Mouse (Mus musculus) 3134 (cell line): ENCODE data around the gene Cldn22.
"Not testable (repeated sequence)": the region's sequence is repeated elsewhere in the genome, so short reads cannot be mapped to it uniquely, and the experiment has no call there.

ENCODE experiments used
- DNase-seq: peaks from one replicate; pipeline ENCODE4 v3.0.0-alpha.2; 2011; ENCODE audit warnings: low spot score; ENCODE audit not compliant: insufficient read length; ENCODE audit errors: extremely low read depth

Gene Cldn22

DNA sequence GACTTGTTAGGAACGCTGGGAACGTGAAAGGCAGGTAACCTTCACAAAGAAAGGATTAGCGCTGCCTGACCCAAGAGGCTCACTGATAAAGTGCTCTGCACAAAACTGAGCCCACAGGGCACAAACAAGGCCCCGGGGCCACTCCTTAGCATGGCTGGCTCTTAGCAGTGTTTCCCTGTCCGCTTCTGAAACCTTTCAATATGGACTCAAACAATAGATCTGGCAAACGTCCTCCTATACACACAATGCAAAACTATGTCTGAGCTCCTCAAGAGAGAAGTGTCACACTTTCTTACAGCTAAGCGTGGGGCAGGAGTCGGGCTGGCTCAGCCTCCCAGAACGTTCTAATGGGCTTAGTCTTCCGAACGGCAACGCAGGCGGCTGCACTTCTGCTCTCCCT lies at the start of gene Cldn22:
TSS of gene Cldn22 (plus strand) at position 301 of the 400 bp plus-strand sequence.
- DNase-seq: no peak

DNA sequence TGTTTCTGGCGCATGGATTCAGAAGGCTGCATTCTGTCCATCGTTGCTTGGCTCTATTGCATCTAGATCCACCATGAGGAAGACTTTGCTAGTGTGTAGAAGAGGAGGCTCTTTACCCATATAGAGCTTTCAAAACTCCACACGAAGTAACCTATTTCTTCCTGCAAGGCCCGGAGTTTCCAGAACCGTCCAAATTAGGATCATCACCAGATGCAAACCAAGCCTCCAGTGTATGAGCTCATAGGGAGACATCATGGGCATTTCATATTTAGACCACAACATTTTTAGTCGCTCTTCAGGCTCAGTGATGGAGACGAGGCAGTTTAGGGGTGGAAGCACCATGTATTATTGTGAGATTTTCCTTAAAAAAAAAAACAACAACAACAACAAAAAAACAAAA lies 46.9 kb upstream of the Cldn22 start:
- no peak for DNase-seq

DNA sequence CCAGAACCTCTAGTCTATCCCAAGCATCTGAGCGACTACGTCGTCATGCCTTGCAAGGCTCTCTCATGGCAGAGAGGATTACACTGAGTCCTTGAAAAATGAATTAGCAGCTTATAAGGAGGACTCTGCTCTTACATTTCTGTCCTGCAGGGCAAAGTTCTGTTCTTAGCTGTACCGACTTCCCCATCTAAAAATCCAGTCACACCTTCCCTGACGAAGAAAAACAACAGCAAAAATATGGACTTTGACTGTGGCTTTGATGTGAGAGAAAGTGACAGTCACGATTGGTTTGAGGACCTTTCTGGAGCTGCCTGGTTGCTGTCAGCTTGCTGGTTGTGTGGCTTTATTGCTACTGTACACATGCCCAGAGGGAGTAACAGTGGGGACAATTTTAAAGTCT lies 44.7 kb upstream of the Cldn22 start:
- no peak for DNase-seq

DNA sequence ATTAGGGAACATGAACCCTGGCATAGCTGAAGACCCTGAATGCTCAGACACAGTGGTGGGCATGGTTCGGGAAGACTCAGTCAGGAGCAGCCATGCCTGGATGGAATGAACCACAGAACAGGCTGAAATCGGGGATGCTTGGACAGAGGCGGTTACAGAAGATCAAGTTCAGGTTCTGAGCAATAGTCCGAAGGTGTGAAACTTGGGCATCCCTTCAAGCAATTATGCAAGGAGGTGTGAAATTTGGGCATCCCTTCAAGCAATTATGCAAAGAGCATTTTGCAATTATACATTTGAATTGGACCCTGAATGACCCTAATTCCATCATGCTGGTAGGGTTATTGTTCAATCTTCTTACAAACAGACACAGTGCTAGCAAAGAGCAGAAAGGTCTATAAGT lies 42.4 kb upstream of the Cldn22 start:
- no peak for DNase-seq

DNA sequence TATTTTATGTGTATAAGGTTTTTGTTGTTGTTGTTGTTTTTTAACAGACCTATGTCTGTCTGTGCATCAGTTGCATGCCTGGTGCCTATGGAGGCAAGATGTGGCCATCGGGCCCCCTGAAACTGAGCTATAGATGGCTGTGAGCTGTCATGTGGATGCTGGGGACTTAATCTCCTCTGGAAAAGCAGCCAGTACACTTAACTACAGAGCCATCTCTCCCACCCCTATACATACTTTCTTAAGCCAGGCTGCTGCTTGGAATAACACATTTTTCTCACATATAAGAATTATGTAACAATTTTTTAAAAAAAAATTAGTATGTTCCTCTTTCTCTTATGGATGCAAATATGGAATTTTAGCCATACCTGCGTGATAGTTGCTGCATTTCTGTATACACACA lies 40.7 kb upstream of the Cldn22 start:
- no peak for DNase-seq

DNA sequence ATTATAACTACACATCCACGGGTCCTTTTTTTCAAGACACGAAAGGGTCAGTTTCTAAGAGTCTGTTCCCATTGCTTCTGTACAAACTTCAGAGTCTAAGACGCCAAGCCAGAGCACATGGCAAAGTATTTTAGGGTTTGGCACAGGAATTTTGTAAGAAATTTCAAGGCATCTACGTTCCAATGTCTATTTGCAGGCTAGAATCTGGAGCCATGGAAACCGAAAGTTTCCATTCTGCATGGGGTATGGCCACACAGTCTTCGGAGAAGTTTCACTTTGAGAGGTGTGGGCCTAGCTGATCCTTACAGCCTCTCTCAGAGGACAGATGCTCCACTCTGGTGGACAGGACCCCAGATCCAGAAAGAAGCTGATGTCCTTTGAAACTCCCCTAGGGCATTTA lies 40.3 kb upstream of the Cldn22 start:
- no peak for DNase-seq

DNA sequence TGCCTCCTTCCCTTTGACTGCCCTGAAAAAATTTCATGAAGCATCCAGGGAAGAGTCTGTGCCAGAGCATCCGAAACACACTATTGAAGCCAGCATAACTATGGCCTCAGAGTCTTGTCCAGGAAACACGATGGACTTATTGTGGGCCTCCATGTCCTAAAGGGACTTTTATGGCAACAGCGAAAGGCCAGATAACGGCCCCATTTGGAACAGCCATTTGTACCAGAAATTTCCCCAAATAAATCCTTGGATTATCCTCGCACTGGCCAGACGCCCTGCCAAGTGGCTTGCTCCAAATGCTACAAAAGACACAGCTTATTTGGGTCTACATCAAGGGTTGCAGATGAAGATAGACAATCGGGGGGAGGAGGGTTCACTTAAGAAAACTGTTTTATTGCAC lies 39.8 kb upstream of the Cldn22 start:
- DNase-seq: no peak

DNA sequence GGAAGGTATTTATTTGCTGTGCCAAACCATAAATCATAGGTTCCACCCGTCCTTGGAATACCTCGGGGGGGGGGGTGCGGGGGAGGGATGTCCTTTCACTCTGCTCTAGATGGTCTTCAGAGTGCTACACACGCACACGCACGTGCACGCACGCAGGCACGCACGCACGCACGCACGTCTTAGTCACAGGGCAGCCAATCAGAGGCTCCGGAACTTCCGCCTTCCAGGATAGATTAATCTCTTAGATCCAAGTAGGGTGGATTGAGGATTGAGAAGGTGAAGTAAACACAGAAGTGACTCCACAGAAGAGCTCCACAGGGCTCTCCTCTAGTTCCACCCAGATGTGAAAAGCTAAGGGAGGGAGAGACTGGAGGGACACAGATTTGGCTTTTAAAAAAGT lies 38.0 kb upstream of the Cldn22 start:
- DNase-seq: no peak

DNA sequence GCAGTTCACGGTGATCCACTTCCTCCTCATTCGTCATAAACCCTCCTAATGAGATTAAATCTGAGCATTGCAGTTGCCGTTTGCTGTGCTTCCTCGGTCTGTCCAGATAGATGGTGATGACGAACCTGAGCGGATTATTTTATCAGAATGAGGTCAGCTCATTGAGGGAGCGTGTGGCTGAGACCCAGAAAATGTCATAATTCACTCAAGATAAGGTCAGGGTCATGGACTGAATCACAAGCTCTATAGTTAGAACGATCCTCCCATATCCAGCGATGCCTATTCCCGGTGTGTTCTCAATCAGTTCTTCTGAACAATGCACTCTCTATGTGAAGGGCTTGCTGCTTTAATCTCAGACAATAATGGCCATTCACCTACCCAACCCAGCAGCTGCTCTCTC lies 36.6 kb upstream of the Cldn22 start:
- DNase-seq: no peak

DNA sequence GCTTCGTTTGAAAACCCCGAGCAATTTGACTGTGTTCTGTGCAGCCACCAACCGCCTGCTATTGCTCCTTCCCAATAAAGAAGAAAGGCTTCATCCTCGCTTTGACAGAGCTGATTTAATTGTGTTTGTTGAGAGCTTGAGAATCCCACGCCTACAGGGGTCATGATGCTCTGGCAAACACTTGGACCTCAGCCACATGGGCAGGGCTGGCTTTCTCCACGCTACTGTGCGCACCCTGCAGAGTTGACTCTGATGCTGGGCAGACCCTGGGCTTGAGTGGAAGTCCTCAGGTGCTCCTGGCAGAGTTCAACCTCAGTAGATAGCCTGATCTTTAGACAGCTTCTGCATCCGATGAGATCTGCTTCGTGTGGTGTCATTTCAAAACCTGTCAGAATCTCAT lies 32.3 kb upstream of the Cldn22 start:
- no peak for DNase-seq

DNA sequence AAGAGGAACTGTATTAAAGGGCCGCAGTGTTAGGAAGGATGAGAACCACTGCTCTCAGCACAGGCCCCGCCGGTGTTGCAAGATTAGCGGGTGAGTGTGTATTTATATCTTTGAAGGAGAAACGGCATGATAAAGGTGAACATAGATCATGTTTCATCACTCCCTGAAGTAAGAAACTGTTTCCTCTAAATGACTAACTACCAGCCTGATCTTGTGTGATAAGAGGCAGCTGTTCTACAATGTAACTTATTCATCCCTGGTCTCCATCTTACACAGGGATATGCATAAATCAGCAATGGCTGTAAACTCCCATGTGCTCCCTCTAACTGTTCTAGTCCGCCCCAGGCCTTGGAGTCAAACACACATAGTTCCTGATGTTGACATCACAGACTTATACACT lies 24.8 kb upstream of the Cldn22 start:
- no peak for DNase-seq

DNA sequence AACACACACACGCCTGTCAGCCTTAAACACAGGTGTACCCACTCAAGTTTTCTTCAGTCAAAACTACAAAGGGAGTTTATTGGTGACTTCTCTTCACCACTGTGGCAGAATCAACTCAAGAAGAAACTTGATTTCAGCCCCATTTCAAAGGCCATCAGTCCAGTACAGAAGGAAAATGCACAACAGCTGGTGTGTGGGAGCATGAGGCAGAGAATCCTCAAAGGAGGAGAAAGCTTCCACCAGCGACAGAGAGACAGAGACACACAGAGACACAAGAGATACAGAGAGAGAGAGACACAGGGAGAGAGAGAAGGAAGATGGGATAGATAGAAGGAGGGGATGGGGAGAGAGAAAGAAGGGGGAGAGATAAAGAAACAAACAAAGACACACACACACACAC lies 21.9 kb upstream of the Cldn22 start:
- DNase-seq: no peak

DNA sequence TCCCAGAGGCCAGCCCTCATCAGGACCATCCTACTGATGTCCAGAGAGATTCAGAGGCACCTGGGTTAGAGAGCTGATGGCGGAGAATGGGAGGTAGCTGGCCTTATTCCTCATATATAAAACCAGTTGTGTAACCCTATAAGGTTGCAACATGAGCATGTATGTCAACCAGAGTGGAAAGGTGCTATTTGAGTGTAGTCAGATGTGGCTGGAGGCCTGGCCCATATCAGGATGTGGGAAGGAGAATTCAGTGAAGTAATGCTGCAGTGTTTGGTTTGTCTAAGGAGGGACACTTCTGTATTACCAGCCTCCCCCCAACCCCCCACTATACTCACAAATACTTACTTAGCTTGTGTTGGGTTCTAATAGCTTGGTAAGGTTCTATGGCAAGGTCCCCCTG lies 20.0 kb upstream of the Cldn22 start:
- no peak for DNase-seq

DNA sequence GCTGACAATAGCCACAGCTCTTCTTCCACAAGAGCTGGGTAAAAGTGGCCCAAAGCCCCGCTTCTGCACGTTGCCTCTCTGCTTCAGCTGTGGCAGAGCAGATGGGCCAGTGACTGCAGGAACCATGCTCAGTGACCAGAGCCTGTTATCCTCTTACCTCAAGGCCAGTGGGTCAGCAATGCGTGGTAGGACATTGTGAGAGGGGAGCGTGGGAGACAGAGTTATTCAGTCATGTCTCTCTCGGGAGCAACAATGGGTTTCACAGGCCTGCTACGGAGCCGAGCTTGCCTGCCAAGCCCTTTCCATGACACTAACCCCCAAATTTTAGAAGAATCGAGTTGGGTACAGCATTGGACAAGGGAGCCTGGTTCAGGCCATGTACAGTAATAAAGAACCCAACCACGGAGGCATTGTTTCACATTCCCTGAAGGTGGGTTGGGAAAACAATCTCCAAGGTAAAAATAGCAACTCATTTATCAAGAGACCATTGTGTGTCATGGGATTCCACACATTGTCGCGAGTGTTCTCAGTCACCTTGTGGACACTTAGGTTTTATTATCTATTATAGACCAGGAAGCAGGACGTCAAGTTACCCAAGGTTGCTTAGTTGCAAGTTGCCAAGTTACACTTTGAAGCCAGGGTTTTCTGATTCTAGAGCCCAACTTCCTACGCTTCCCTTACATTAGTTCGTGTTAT lies 14.2 kb upstream of the Cldn22 start:
- DNase-seq: no peak

DNA sequence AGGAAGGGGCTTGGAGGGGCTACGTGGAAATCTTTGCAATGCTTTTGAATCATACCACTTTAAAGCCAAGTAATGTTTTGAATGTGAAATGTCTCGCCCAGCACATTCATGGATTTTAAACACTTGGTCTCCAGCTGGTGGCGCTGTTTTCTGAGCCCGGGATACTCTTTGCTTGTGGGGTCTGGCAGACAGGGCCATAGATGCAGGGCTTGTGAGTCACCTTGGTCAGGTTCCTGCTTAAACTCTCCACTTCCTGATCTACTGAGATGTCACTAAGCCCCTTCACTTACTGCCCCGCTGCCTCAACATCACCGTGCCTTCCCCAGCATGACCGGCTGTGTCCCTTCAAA lies 13.6 kb upstream of the Cldn22 start:
- no peak for DNase-seq

DNA sequence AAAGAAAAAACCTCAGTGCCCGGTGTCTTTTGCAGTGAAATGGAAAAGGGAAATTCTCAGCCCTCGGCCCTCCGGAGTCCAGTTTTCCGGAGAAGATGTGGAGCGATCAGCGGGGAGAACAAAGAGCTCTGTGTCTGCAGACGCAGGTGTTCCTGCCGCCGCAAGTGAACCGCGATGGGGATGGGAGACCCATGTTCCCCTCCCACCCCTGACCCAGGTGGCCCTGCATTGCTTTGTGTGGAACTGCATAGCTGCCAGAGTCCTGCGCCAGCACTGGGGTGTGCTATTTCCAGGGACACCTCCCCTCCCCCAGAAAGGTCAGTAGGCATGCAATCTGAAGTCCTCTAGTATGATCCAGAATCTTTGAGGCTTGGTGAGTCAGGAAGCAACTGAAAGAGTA lies 13.1 kb upstream of the Cldn22 start:
- DNase-seq: no peak

DNA sequence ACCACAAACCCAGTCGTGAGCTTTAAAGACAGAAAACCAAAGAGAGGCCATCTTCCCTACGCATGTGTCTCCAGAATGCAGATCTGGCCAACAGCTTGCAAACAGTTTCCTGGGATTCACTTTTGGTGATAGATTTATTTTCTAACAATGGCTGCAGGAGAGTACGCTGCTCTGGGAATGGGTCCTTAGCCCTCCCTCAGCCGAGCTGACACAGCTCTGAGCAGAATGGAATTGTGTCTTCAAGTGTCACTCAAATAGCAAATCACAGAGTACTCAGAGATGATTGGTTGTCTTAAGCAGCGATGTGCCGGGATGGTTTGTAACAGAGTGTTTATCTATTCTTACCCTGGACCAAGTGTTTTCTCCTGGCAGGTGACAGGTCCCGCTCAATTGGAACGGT lies 5.2 kb upstream of the Cldn22 start:
- no peak for DNase-seq

DNA sequence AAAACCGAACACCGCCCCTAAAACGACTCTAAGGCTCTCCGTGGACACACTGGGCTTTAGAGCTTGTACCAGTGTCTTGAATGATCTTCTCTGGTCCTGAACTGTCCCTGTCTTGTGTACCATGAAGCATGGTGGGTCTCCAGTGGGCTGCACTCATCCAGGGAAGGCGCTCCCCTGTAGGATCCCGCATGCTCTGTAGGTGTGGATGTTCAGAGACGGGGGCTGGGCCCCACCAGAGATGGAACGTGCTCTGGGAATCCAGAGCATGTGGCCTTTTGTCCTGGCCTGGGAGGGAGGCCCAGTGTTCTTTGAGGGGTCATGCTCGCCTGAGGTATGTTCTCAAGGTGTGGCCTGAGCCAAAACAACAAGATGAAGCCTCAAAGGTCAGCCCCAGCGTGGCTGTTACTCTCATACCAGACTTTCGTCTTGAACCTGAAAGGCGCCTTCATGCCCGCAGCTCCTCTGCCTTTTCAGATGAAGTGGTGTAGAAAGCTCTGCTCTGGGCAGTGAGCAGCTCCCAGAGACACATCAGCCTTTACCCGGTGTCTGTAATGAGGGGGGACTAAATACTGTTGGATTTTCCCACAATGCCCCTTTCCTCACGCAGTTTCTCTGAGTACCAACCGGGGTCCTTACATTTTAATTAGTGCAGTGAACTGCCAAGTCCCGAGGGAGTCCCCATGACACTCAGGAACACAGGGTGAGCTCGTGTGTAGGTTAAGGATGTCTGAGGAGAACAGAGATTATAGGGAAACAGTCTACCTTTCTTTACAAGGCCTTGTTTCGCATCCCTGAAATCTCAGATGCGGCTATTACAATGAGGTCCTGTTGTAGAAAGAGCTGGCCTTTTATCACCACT lies 3.1 kb upstream of the Cldn22 start:
- no peak for DNase-seq

DNA sequence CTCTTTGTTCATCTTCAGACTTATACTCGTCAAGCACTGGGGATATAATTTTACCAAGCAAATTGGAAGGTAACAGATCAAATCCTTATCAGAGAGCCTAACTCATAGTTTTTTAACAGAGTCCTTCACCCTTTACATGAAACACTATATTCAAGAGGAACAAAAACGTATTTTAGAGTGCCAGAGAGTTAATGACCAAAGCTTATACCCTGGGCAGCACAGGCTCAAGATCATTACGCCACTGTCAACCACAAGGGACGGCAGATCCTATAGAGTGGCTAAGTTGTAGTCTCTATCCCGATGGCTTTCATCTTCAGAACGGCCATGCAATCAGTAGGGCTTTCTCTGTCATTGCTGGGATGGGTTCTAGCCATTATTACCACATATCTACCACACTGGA lies 2.4 kb upstream of the Cldn22 start, which contains the start of gene Cldn24:
TSS of gene Cldn24 (plus strand) at position 301 of the 400 bp plus-strand sequence.
- no peak for DNase-seq

DNA sequence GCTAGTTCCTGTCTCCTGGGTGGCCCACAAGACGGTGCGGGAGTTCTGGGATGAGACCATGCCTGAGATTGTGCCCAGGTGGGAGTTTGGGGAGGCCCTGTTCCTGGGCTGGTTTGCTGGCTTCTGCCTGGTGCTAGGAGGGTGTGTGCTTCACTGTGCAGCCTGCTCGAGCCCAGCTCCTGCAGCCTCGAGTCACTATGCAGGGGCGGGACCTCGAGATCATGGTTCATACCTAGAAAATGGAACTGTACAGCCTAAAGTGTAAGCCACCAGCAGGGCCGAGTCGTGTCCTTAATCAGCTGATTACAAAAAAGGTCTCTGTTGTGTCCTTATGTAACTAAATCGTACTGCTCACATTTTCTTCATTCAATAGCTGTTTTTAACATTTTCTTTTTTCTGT lies 1.7 kb upstream of the Cldn22 start:
- DNase-seq: not testable (repeated sequence)

DNA sequence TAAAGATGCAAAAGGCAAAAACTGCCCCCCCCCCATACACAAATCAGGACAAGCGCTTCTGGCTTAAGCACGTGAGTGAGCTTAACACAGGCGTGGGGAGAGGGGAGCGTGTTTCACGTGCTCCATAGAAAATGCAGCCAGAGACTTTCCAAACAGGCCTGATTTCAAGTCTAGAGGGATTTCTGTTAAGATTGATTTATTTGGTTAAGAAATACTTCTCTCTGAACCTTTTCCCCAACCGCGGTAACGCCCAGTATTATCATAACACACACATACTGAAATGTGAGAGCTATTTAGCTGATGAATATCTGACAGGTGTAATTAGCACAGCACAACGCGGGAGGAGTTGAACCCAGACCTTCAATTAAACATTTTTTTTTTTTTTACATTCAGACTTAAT lies 505 bp upstream of the Cldn22 start:
- no peak for DNase-seq

DNA sequence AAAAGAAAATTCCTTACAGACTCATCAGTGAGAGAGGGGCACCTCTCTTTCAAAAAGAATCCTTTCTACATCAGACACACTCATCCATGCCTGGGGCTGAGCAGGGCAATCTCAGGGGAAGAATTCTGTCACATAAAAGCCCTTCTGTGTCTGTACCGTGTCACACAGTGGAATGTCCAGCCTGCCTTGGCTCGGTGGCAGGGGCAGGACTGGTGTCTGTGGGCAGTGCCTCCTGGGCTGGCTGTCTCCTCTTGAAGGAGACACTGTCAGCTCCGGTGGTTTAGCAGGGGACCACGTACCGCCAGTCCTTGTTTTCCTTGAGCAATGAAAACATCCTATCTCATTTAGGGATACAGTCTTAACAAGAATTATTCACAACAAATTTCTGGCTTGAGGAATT lies 1.3 kb downstream of the Cldn22 start:
- no peak for DNase-seq
